Mouse (Mus musculus) embryonic facial prominence, embryonic 11.5 days (tissue): ENCODE results near the gene Socs2. TPM values are rescaled to one million over a fixed set of nuclear protein-coding genes. Genes with fewer than 3 reads are reported as not detected.

Experiments
- ATAC-seq: fragments of 200-750 bp; cut with Nextera tagmentation; replicated peaks from 2 replicates; pipeline ENCODE4 v1.8.0; 2017; ENCODE audit warnings: low read depth; ENCODE audit not compliant: insufficient number of reproducible peaks, low FRiP score, low TSS enrichment
- DNase-seq: peaks from one replicate; pipeline ENCODE4 v3.0.0-alpha.2; 2015; ENCODE audit warnings: low spot score
- H3K27ac ChIP-seq: fragments of 300-500 bp; sonication (generic); replicated peaks from 2 replicates; pipeline ENCODE4 v1.5.1; 2014; ENCODE audit warnings: mild to moderate bottlenecking, low read depth, low read length, control low read depth
- H3K27me3 ChIP-seq: fragments of 300-500 bp; sonication (generic); 2 replicates; pipeline ENCODE4 v1.6.1; 2014; ENCODE audit warnings: mild to moderate bottlenecking, low read length, moderate library complexity, mixed read lengths; ENCODE audit not compliant: control insufficient read depth, insufficient read depth
- H3K36me3 ChIP-seq: fragments of 300-500 bp; sonication (generic); replicated peaks from 2 replicates; pipeline ENCODE4 v1.6.1; 2014; ENCODE audit warnings: low read depth, mild to moderate bottlenecking, low read length, moderate library complexity, mixed read lengths; ENCODE audit not compliant: control insufficient read depth, insufficient read depth
- H3K4me1 ChIP-seq: fragments of 300-500 bp; sonication (generic); 2 replicates; pipeline ENCODE4 v1.6.1; 2014; ENCODE audit warnings: low read length, mixed read lengths; ENCODE audit not compliant: control insufficient read depth, insufficient read depth
- H3K4me2 ChIP-seq: fragments of 300-500 bp; sonication (generic); 2 replicates; pipeline ENCODE4 v1.6.1; 2014; ENCODE audit warnings: low read depth, mild to moderate bottlenecking, control low read depth, low read length, moderate library complexity
- H3K4me3 ChIP-seq: fragments of 300-500 bp; sonication (generic); 2 replicates; pipeline ENCODE4 v1.5.1; 2014; ENCODE audit warnings: low read depth, low read length, control low read depth
- H3K9ac ChIP-seq: fragments of 300-500 bp; sonication (generic); replicated peaks from 2 replicates; pipeline ENCODE4 v1.6.1; 2014; ENCODE audit warnings: mild to moderate bottlenecking, control low read depth, low read length
- H3K9me3 ChIP-seq: fragments of 300-500 bp; sonication (generic); replicated peaks from 2 replicates; pipeline ENCODE4 v1.6.1; 2016; ENCODE audit warnings: mild to moderate bottlenecking, low read length, inconsistent platforms, mixed read lengths; ENCODE audit not compliant: control insufficient read depth
- WGBS: fragments of 180-500 bp; shearing (Covaris S2); extraction: QIAGEN DNeasy Blood & Tissue Kit; methylation state at CpG from one replicate; pipeline ENCODE4 v1.1.7; 2014; 5-methylcytosine and 5-hydroxymethylcytosine counted together
- polyA plus RNA-seq: library from polyadenylated mRNA; unstranded; fragments of >200 nt; fragmentation: Nextera tagmentation; extraction: Ambion mirVana; gene quantifications from 2 replicates; pipeline ENCODE4 v1.2.1, GENCODE M21; 2014

The Socs2 gene
- polyA plus RNA-seq, 1 experiment from 2014 or later: 50.5 TPM

- H3K4me1 ChIP-seq: no peaks in the 10 kb centered on the region
- H3K9ac ChIP-seq: no peak overlapping the region
- 88% methylated on average over 12 of the region's 12 CpGs for WGBS
Observed at GRCm38 (mm10) chr10:95361260-95361841, 55.6 kb downstream of the Socs2 start.

DNA sequence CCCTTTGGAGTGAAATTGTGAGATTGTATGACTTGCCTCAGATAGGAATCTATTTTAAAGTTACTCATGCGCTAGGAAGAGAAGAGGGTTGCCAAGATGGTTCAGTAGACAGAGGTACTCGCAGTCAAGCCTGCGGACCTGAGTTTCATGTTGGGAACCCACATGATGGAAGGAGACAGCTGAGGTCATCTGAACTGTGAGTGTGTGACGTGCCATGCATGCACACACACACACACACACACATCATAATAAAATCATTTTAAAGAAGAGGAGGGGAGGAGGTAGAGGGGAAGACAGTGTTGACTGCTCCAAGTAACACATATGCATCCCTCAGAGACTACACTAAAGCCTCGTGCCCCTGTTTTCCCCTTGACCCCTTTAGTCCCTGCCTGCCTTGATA lies 56.9 kb downstream of the Socs2 start:
- Histone ChIP-seq H3K9me3 (no peaks in the 10 kb centered on the region), H3K27ac (no peak overlapping the region), H3K27me3 (no peaks in the 10 kb centered on the region), H3K4me2 (no peak overlapping the region), H3K9ac (no peak overlapping the region), H3K36me3 (no peaks in the 10 kb centered on the region), H3K4me3 (no peak overlapping the region), H3K4me1 (no peaks in the 10 kb centered on the region)
- 91% methylated on average over 5 of the region's 5 CpGs for WGBS
- ATAC-seq (no peak), DNase-seq (no peak)

More at GRCm38 (mm10) chr10:95361260-95361841, 55.6 kb downstream of the Socs2 start:
- H3K27me3 ChIP-seq: no peaks in the 10 kb centered on the region
- no peak overlapping the region for H3K4me2 ChIP-seq
- no peaks in the 10 kb centered on the region for H3K36me3 ChIP-seq
- no peak overlapping the region for H3K27ac ChIP-seq
- ATAC-seq (no peak), DNase-seq (no peak)
- H3K4me3 ChIP-seq: no peak overlapping the region
- H3K9me3 ChIP-seq: no peaks in the 10 kb centered on the region

GRCm38 (mm10) chr10:95357721-95358120 lies 59.3 kb downstream of the Socs2 start:
- Histone ChIP-seq H3K27me3 (no peaks in the 10 kb centered on the region), H3K4me3 (no peak overlapping the region), H3K4me1 (no peaks in the 10 kb centered on the region), H3K4me2 (no peak overlapping the region), H3K27ac (no peak overlapping the region), H3K36me3 (no peaks in the 10 kb centered on the region), H3K9ac (no peak overlapping the region), H3K9me3 (no peaks in the 10 kb centered on the region)
- no peak for DNase-seq
- no peak for ATAC-seq
- 83% methylated on average over 3 of the region's 3 CpGs for WGBS

GRCm38 (mm10) chr10:95356711-95357110 lies 60.3 kb downstream of the Socs2 start:
- Histone ChIP-seq H3K4me1 (no peaks in the 10 kb centered on the region), H3K27ac (no peak overlapping the region), H3K27me3 (no peaks in the 10 kb centered on the region), H3K36me3 (no peaks in the 10 kb centered on the region), H3K9ac (no peak overlapping the region), H3K4me3 (no peak overlapping the region), H3K4me2 (no peak overlapping the region), H3K9me3 (no peaks in the 10 kb centered on the region)
- 72% methylated on average over 7 of the region's 7 CpGs for WGBS
- DNase-seq (no peak), ATAC-seq (no peak)

- ATAC-seq: no peak
- Histone ChIP-seq H3K4me1 (no peaks in the 10 kb centered on the region), H3K27ac (no peak overlapping the region), H3K9me3 (no peaks in the 10 kb centered on the region), H3K36me3 (no peaks in the 10 kb centered on the region), H3K4me2 (no peak overlapping the region), H3K4me3 (no peak overlapping the region), H3K27me3 (no peaks in the 10 kb centered on the region), H3K9ac (no peak overlapping the region; the same call in 1 of the 2 replicates)
- 51% methylated on average over 6 of the region's 6 CpGs for WGBS
- DNase-seq: no peak
Observed at GRCm38 (mm10) chr10:95355678-95356268, 61.2 kb downstream of the Socs2 start.

- Histone ChIP-seq H3K9ac (no peak overlapping the region), H3K36me3 (no peaks in the 10 kb centered on the region), H3K4me1 (no peaks in the 10 kb centered on the region), H3K4me3 (no peak overlapping the region), H3K4me2 (no peak overlapping the region), H3K27ac (no peak overlapping the region), H3K27me3 (no peaks in the 10 kb centered on the region), H3K9me3 (no peaks in the 10 kb centered on the region)
- no peak for ATAC-seq
- DNase-seq: no peak
Observed at GRCm38 (mm10) chr10:95354673-95355072, 62.3 kb downstream of the Socs2 start.

GRCm38 (mm10) chr10:95354047-95354446 lies 62.9 kb downstream of the Socs2 start:
- WGBS: 74% methylated on average over 6 of the region's 6 CpGs
- H3K27ac ChIP-seq: no peak overlapping the region

GRCm38 (mm10) chr10:95348457-95348856 lies 68.5 kb downstream of the Socs2 start:
- no peaks in the 10 kb centered on the region for H3K4me1 ChIP-seq
- no peaks in the 10 kb centered on the region for H3K36me3 ChIP-seq
- ATAC-seq (no peak), DNase-seq (no peak)
- H3K9me3 ChIP-seq: no peaks in the 10 kb centered on the region
- no peak overlapping the region for H3K27ac ChIP-seq
- H3K4me2 ChIP-seq: no peak overlapping the region
- 84% methylated on average over 3 of the region's 3 CpGs for WGBS
- no peak overlapping the region for H3K4me3 ChIP-seq
- no peak overlapping the region for H3K9ac ChIP-seq
- H3K27me3 ChIP-seq: no peaks in the 10 kb centered on the region

More at GRCm38 (mm10) chr10:95354047-95354446, 62.9 kb downstream of the Socs2 start:
- H3K4me3 ChIP-seq: no peak overlapping the region
- no peaks in the 10 kb centered on the region for H3K27me3 ChIP-seq
- no peaks in the 10 kb centered on the region for H3K36me3 ChIP-seq
- DNase-seq (no peak), ATAC-seq (no peak)
- H3K4me2 ChIP-seq: no peak overlapping the region
- H3K4me1 ChIP-seq: no peaks in the 10 kb centered on the region
- no peaks in the 10 kb centered on the region for H3K9me3 ChIP-seq
- H3K9ac ChIP-seq: no peak overlapping the region
